Mouse (Mus musculus) myocyte (in vitro differentiated cells): ENCODE data around the gene H2afb3.

Experiments used
- CEBPB ChIP-seq: IDR thresholded peaks from 2 replicates; pipeline ENCODE4 v1.6.1; 2011; ENCODE audit warnings: mild to moderate bottlenecking, moderate library complexity; ENCODE audit not compliant: poor library complexity, insufficient read depth, severe bottlenecking
- E2F4 ChIP-seq: IDR thresholded peaks from one replicate; pipeline ENCODE4 v1.6.1; 2011; ENCODE audit warnings: mild to moderate bottlenecking, control low read depth, moderate library complexity; ENCODE audit not compliant: insufficient read depth
- MAX ChIP-seq: IDR thresholded peaks from one replicate; pipeline ENCODE4 v1.6.1; 2011; ENCODE audit warnings: low read depth, mild to moderate bottlenecking, control low read depth
- MYOD1 ChIP-seq, 3 experiments: IDR thresholded peaks; one replicate each; pipeline ENCODE4 v1.6.1; 2011; ENCODE audit warnings: control low read depth in 2 of 3, low read depth in 2 of 3, mild to moderate bottlenecking in 2 of 3, moderate library complexity in 1 of 3; ENCODE audit not compliant: insufficient read length in 2 of 3, control insufficient read depth in 1 of 3
- MYOG ChIP-seq, 3 experiments: IDR thresholded peaks; one replicate each; pipeline ENCODE4 v1.6.1; 2011; ENCODE audit warnings: control low read depth in 2 of 3, low read depth in 2 of 3, mild to moderate bottlenecking in 2 of 3; ENCODE audit not compliant: insufficient read length in 2 of 3, control insufficient read depth in 1 of 3, insufficient read depth in 1 of 3
- POLR2A ChIP-seq: IDR thresholded peaks from one replicate; pipeline ENCODE4 v1.6.1; 2011; ENCODE audit warnings: low read depth, mild to moderate bottlenecking, control low read depth, moderate library complexity; ENCODE audit not compliant: insufficient read length
- POLR2AphosphoS2 ChIP-seq: IDR thresholded peaks from one replicate; pipeline ENCODE4 v1.6.1; 2011; ENCODE audit warnings: low read depth, control low read depth; ENCODE audit not compliant: insufficient read length
- SRF ChIP-seq: IDR thresholded peaks from one replicate; pipeline ENCODE4 v1.6.1; 2011; ENCODE audit warnings: low read depth; ENCODE audit not compliant: control insufficient read depth, insufficient read length
- TCF12 ChIP-seq: IDR thresholded peaks from one replicate; pipeline ENCODE4 v1.6.1; 2011; ENCODE audit warnings: mild to moderate bottlenecking, control low read depth; ENCODE audit not compliant: poor library complexity, insufficient read depth, severe bottlenecking
- TCF3 ChIP-seq: IDR thresholded peaks from one replicate; pipeline ENCODE4 v1.6.1; 2011; ENCODE audit warnings: low read depth, control low read depth; ENCODE audit not compliant: insufficient read length
- USF1 ChIP-seq: IDR thresholded peaks from one replicate; pipeline ENCODE4 v1.6.1; 2011; ENCODE audit warnings: low read depth, mild to moderate bottlenecking, control low read depth, moderate library complexity

- TF ChIP-seq POLR2A (no peak), TCF3 (no peak), MYOG (IDR thresholded peaks at IDR 0.05; ENCODE audit: control insufficient read depth in 1 of 3, insufficient read depth in 1 of 3, insufficient read length in 2 of 3, low read depth in 2 of 3) (no peak), CEBPB (no peak), MYOD1 (IDR thresholded peaks at IDR 0.05; ENCODE audit: control insufficient read depth in 1 of 3, insufficient read length in 2 of 3, low read depth in 2 of 3) (no peak), USF1 (no peak), TCF12 (no peak), POLR2AphosphoS2 (no peak), MAX (no peak), SRF (no peak), E2F4 (no peak)
Measured at GRCm38 (mm10) chrX:120285522-120285921, 27.4 kb downstream of the H2afb3 start.
